Mouse (Mus musculus) small intestine, adult 2 months (tissue): ENCODE measurements around the gene Nr2f2. TPM values are rescaled to one million over a fixed set of nuclear protein-coding genes. Genes with fewer than 3 reads are reported as not detected.
A peak's percentile ranks its signal among the peaks of the same experiment; 100 is the strongest.

Experiments
- H3K27ac ChIP-seq: fragments of 200-500 bp; 2 replicates; pipeline ENCODE4 v1.5.1; 2012; ENCODE audit warnings: low read depth, low read length, control low read depth, inconsistent platforms; ENCODE audit not compliant: insufficient read depth
- H3K27me3 ChIP-seq: fragments of 200-500 bp; 2 replicates; pipeline ENCODE4 v1.6.1; 2012; ENCODE audit warnings: mild to moderate bottlenecking, moderate library complexity, low read length, inconsistent platforms; ENCODE audit not compliant: control insufficient read depth, insufficient read depth
- H3K36me3 ChIP-seq: fragments of 200-500 bp; 2 replicates; pipeline ENCODE4 v1.6.1; 2012; ENCODE audit warnings: mild to moderate bottlenecking, low read length, control low read depth, inconsistent platforms; ENCODE audit not compliant: control insufficient read depth, insufficient read depth
- H3K4me1 ChIP-seq: fragments of 200-500 bp; 2 replicates; pipeline ENCODE4 v1.6.1; 2012; ENCODE audit warnings: low read length, inconsistent platforms, mixed read lengths; ENCODE audit not compliant: control insufficient read depth, insufficient read depth, insufficient read length
- H3K4me3 ChIP-seq: fragments of 200-500 bp; 2 replicates; pipeline ENCODE4 v1.5.1; 2012; ENCODE audit warnings: low read depth, mild to moderate bottlenecking, control low read depth, inconsistent platforms, low read length, moderate library complexity
- CTCF ChIP-seq: fragments of 200-500 bp; IDR thresholded peaks from 2 replicates; pipeline ENCODE4 v1.5.1; 2012; ENCODE audit warnings: low read depth, mild to moderate bottlenecking, control low read depth, inconsistent platforms, low read length, moderate library complexity, mixed read lengths; ENCODE audit not compliant: insufficient replicate concordance, insufficient read length; ENCODE audit errors: extremely low read depth
- POLR2A ChIP-seq: fragments of 200-500 bp; IDR thresholded peaks from 2 replicates; pipeline ENCODE4 v1.6.1; 2012; ENCODE audit warnings: low read depth, mild to moderate bottlenecking, control low read depth, inconsistent platforms, low read length, moderate library complexity
- WGBS: fragments of 180-500 bp; shearing (Covaris S2); methylation state at CpG from one replicate; pipeline ENCODE4 v1.1.7; 2018; 5-methylcytosine and 5-hydroxymethylcytosine counted together
- polyA plus RNA-seq: library from polyadenylated mRNA; depleted of rRNA; stranded (reverse); fragments of >200 nt; gene quantifications from 2 replicates; pipeline ENCODE4 v1.2.3, GENCODE M21; 2012

The Nr2f2 gene
- polyA plus RNA-seq, 1 experiment: 35.0 TPM

DNA sequence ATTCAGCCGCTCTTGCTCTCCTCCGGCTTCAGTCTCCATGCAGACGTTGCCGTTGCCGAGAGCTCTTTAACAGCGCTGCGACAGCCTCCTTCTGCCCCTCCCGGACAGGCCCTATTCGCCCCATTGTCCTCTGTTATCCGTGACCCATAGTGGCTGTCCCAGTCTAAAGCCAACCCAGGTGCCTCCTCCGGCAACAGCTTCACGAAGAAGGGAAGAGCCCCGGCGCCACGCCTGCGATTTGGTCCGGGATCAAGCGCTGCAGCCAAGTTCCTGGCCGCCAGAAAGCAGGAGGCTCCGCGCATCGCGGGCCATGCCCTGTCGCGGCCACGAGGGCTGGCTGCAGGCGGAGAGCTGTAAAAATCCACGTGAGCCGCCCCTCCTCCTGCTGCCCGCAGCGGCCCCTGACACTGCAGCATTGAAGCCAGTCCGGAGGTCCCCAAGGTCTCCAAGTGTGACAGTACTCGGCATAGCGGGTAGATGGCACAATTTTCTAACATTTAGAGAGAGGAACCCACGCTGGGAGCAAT is 20.5 kb downstream of the Nr2f2 start:
- Histone ChIP-seq H3K27ac (no peak overlapping the region), H3K4me3 (peak overlapping the region; percentile 54)
- WGBS: 3% methylated on average over 35 of the region's 35 CpGs

DNA sequence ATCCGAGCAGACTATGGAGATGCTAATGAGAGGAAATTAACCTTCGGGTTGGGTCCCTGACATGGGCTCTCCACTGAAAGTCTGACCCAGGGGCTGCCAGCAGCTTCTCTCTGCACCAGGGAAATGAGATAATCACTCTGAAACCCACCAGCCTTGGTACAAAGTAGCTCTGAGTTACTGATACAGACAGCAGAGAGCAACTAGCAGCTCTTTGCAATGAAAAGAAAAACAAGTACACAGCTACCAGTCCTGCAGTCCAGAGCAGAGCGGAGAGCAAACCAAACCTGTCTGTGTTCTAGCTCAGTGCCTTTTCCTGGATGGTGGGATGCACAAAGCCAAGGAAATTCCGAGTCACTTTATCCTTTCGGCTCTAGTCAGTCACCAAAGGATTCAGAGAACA is 23.1 kb downstream of the Nr2f2 start:
- TF ChIP-seq POLR2A: no peak
- TF ChIP-seq CTCF: no peak
- Histone ChIP-seq H3K4me1 (peaks cover 2% of the 10 kb centered on the region; the same call in 1 of the 2 replicates), H3K27ac (no peak overlapping the region), H3K36me3 (no peaks in the 10 kb centered on the region), H3K27me3 (peaks cover 6% of the 10 kb centered on the region), H3K4me3 (no peak overlapping the region)
- 84% methylated on average over 5 of the region's 5 CpGs for WGBS

More for the DNA sequence above, 20.5 kb downstream of the Nr2f2 start:
- no peaks in the 10 kb centered on the region for H3K36me3 ChIP-seq
- peaks cover 19% of the 10 kb centered on the region for H3K27me3 ChIP-seq
- H3K4me1 ChIP-seq: peaks cover 4% of the 10 kb centered on the region; the same call in 1 of the 2 replicates
- TF ChIP-seq CTCF: peak; percentile 34; the same call in 1 of the 2 replicates
- no peak for TF ChIP-seq POLR2A

DNA sequence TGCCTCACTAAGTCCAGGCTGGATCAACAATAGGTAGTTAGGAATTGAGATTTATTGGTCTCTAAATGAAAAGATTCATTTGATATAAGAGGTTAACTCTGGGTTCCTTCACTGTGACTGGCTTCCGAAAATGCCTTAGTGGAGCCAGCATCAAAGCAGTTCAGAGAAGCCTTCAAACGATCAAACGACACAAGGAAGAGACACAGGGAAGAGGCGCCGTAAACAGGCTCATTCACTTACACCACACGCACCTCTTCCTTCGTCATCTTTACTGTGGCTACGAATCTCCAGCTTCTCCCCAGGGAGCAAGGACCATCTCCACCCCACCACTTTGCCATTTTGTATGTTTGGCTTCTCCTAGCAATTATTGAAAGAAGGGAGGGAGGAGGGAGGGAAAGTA is 23.8 kb downstream of the Nr2f2 start:
- 74% methylated on average over 8 of the region's 8 CpGs for WGBS
- TF ChIP-seq CTCF: no peak
- TF ChIP-seq POLR2A: no peak

DNA sequence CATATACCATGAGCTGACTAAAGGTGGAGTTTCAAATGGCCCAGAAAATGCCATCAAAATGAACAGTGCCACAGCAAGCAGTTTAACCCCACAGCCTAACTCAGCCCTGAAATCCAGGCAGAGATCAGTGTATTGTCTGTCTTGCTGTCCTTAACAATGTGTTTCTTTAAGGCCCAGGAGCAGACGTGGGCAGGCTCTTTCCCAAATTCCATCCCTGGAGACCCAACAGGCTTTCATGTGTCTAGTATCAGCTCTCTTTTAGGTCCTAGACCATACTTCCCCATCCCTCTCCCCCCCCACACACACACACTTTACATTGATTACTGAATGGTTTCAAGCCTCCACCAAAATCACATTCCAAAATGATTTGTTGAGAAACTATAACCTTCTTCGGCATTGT is 24.5 kb downstream of the Nr2f2 start:
- H3K4me1 ChIP-seq: peaks cover 2% of the 10 kb centered on the region; the same call in 1 of the 2 replicates
- peaks cover 11% of the 10 kb centered on the region; the same call in 1 of the 2 replicates for H3K27me3 ChIP-seq
- no peaks in the 10 kb centered on the region for H3K36me3 ChIP-seq
- TF ChIP-seq CTCF: no peak
- no peak for TF ChIP-seq POLR2A
- no peak overlapping the region for H3K27ac ChIP-seq
- 76% methylated on average over 2 of the region's 2 CpGs for WGBS
- H3K4me3 ChIP-seq: no peak overlapping the region

More for the DNA sequence above, 23.8 kb downstream of the Nr2f2 start:
- Histone ChIP-seq H3K27me3 (peaks cover 11% of the 10 kb centered on the region), H3K4me3 (no peak overlapping the region), H3K4me1 (peaks cover 2% of the 10 kb centered on the region; the same call in 1 of the 2 replicates), H3K27ac (no peak overlapping the region), H3K36me3 (no peaks in the 10 kb centered on the region)

DNA sequence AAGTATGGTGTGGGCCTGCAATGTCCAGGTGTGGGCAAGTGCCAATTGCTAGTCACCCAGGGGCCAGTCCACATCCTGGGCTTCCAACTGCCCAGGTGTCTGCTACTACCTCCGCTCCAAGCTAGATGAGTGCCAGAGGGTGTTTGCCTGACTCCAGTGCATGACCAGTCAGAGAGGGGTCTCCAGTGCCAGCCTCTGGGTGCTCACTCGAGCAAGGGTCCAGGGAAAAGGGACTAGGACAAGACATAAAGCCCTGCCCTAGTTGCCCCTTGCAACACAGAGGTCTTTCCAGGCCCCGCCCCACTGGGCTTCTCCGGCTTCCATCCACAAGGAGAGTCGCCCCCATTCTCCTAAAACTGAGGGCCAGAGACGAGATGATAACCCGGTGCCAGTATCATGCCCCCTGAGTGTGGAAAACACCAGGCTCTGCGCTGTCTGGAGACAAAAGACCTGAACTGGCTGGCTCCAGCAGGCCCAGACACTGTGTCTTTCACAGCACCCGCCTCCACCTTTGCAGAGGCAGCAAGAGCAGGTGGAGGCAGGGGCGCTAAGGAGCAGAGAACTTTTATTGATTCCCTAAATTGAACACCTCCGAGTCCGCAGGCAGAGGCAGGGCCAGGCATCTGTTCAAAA is 26.4 kb downstream of the Nr2f2 start:
- WGBS: 76% methylated on average over 12 of the region's 12 CpGs

DNA sequence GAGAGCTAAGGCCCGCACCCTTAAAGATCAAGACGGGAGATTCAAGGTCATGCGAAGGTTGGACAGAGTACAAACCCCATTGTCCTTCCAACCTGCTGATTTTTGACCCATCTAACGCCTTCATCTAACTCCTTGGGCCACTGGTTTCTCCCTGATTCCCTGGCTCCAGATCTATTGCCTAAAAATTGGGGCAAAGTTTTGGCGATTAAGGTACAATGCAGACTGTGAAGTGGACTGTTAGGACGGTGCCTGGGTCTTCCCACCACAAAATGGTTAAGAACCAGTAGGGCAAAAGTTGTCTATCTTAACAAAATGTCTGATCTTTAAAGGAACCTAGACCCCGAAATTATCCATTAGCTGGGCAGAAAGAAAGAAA is 28.3 kb downstream of the Nr2f2 start:
- WGBS: 62% methylated on average over 7 of the region's 7 CpGs
- Histone ChIP-seq H3K4me1 (no peaks in the 10 kb centered on the region), H3K27me3 (peaks cover 17% of the 10 kb centered on the region), H3K4me3 (no peak overlapping the region), H3K36me3 (no peaks in the 10 kb centered on the region), H3K27ac (no peak overlapping the region)
- no peak for TF ChIP-seq CTCF
- TF ChIP-seq POLR2A: no peak

More for the DNA sequence above, 26.4 kb downstream of the Nr2f2 start:
- no peaks in the 10 kb centered on the region for H3K36me3 ChIP-seq
- no peaks in the 10 kb centered on the region for H3K4me1 ChIP-seq
- TF ChIP-seq CTCF: no peak
- no peak for TF ChIP-seq POLR2A
- no peak overlapping the region for H3K27ac ChIP-seq
- no peak overlapping the region for H3K4me3 ChIP-seq
- peaks cover 5% of the 10 kb centered on the region; the same call in 1 of the 2 replicates for H3K27me3 ChIP-seq

DNA sequence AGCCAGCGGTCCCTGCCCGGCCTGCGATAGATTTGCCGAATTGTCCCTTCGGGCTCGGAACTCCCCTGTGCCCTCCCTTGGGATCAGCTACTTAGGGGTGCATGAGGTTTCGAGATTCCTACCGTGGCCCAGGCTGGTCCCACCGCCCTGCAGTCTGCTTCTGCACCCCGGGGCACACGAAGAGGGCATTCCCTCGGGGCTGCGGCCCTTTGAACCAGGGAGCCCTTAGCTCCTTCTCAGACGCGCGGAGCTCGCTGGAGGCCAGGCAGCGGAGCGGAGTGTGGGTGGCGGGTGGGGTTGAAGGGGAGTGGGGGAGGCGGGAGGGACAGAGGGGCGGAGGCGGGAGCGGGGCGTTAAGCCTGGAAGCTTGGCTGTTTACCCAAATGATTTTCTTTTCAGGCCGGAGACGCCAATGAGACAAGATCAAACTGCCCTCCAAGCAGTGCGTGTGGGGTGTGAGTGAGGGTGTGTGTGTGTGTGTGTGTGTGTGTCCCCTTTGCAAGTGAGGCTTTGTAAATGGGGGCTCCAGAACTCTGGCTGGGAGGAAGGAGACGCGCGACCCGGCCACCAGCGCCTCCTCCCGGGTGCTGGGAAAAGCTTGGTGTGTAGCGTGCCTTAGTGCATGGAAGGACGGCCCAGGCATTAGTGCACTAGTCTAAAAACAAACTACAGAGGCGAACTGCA is 28.8 kb downstream of the Nr2f2 start:
- peaks cover 18% of the 10 kb centered on the region for H3K27me3 ChIP-seq
- H3K4me3 ChIP-seq: no peak overlapping the region
- no peak for TF ChIP-seq CTCF
- TF ChIP-seq POLR2A: no peak
- no peak overlapping the region for H3K27ac ChIP-seq
- no peaks in the 10 kb centered on the region for H3K4me1 ChIP-seq
- WGBS: 37% methylated on average over 37 of the region's 37 CpGs
- H3K36me3 ChIP-seq: no peaks in the 10 kb centered on the region
